Mouse (Mus musculus) ovary, adult 18-20 months (tissue): ENCODE results near the gene Glt8d2.

Source experiments
- DNase-seq: peaks from one replicate; pipeline ENCODE4 v3.0.0; 2022; ENCODE audit warnings: low spot score, mixed read lengths

Gene Glt8d2

GRCm38 (mm10) chr10:82690494-82690893, at the start of gene Glt8d2:
Gene Glt8d2 (minus strand): TSS chr10:82690650.
- DNase-seq: peak; percentile 38

- DNase-seq: no peak
Measured at GRCm38 (mm10) chr10:82699296-82699941, 9.0 kb upstream of the Glt8d2 start.

- peak; percentile 82 for DNase-seq
Measured at GRCm38 (mm10) chr10:82698712-82699261, 8.3 kb upstream of the Glt8d2 start.

- DNase-seq: no peak
Measured at GRCm38 (mm10) chr10:82697305-82697898, 7.0 kb upstream of the Glt8d2 start.

DNA sequence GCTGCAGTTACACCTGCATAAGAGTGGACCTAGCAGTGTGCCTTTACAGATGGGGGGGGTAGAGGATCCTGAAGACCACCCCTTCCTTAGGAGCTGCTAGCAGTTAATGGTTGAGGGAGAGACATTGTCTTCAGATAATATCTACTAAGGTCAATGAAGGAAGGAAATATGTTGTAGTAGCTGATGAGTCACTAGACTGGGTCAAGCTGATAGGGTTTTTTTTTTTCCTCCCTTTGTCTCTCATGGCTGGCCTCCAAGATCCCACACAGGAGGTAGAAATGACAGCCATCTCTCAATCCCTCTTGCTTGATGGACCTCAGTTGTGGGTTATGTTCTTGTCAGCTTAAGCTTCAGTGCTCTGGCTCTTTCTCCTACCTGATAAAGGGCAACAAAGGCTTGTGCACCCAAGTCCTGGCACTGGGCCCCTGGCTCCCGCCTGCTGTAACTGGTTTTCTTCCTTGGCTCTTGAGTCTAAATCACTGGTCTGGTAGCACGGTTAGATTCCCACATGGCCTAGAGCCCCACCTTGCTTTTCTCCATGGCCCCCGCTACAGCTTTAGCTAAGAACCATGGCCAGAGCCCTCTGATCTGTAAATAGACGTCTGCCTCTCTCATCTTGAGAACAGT, 6.1 kb upstream of the Glt8d2 start:
- no peak for DNase-seq

DNA sequence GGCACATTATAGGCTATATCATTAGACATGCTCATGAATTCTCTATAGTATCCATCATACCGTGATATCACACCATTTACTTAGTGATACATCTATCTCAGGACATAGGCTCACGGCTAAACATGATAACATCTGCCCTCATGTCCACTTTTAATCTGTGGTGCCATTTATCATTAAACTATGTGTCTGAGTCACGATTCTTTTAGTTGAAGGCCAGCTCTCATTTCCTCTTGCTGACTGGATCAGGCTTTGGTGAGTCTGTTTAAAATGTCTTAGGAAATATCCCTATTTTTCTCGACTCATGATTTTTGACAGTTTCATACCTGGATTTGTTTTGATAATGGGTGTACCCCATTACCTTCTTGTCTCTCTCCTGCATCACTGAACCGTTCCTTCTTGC, 5.5 kb upstream of the Glt8d2 start, which contains the start of gene Hcfc2:
Hcfc2 (plus strand) TSS at position 205 of the 400 bp plus-strand sequence.
- no peak for DNase-seq

DNA sequence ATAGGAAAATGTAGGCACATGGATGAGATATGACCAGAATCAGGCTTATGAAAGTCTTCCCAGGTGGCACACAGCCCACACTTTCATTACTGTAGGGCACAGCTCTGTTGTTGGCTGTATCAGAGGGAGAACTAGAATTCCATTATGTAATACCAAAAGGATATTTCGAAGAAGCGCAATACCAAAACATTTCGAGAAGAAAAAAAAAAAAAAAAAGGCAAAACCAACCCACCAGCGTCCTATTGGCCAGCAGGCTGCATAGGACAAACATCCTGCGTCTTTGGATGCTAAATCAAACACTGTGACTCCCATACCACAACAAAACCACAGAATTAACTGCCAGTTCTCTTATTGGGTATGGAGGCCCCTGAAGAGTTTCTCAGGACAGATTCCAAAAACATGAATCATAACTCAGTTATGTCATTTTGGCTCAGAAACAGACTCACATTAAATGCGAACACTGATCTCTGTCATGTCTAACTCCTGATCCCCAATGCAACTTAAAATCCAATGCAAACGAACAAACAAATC, 704 bp downstream of the Glt8d2 start:
- no peak for DNase-seq

DNA sequence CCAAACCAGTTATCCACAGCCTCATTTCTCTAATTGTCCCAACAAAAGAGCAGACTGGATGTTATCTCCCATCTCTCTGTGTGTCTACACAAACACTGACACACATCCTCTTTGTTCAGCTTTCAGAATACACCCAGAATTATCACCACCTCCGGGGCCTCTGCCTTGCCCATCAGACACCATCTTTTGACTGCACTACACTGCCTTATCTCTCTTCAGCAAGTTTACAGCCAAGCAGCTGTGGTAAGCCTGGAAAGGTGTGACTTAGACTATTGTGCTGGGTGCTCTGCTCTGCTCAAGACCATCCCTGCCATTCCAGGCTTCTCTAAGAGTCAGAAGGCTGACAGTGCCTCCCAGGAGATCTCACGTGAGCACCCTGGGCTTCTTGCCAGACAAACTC, 5.0 kb downstream of the Glt8d2 start:
- DNase-seq: no peak

- no peak for DNase-seq
Measured at GRCm38 (mm10) chr10:82681639-82682038, 8.8 kb downstream of the Glt8d2 start.

GRCm38 (mm10) chr10:82680769-82681168, 9.7 kb downstream of the Glt8d2 start:
- DNase-seq: no peak

DNA sequence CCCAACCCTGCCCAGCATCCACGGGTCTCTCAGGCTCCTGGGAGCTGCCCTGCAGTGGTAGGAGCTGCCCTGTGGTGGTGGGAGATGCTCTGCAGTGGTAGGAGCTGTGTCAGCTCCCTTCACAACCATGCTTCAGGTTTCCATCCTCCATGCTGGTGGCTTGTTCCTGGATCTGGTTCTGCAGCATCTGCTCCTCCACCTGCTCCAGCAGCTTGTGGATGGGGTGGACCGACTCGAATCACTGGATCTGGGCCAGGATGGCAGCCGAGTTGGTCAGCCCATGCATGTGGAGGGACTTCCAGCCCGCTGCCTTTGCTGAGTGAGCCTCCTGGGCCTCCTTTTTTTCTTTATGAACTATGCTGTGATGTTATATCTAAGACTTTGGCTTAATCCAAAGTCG, 13.5 kb downstream of the Glt8d2 start:
- DNase-seq: no peak

DNA sequence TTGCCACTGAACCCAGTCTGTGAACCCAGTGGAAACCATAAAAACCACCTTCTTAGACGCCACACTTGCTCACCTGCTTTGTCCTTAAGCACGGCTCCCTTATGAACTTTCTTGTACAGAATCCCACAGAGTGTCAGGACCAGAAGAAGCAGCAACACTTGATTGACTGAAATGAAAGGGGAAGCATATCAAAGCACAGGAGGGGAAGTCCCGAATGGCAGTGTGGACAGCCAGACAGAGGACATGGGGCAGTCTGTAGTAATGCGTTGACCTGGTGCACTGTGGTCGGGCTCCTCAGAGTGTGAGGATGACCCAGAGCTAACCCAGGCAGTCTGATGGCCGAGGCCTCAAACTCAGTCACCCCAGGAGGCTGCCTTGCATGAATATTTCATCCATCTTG, 20.2 kb downstream of the Glt8d2 start:
- no peak for DNase-seq

DNA sequence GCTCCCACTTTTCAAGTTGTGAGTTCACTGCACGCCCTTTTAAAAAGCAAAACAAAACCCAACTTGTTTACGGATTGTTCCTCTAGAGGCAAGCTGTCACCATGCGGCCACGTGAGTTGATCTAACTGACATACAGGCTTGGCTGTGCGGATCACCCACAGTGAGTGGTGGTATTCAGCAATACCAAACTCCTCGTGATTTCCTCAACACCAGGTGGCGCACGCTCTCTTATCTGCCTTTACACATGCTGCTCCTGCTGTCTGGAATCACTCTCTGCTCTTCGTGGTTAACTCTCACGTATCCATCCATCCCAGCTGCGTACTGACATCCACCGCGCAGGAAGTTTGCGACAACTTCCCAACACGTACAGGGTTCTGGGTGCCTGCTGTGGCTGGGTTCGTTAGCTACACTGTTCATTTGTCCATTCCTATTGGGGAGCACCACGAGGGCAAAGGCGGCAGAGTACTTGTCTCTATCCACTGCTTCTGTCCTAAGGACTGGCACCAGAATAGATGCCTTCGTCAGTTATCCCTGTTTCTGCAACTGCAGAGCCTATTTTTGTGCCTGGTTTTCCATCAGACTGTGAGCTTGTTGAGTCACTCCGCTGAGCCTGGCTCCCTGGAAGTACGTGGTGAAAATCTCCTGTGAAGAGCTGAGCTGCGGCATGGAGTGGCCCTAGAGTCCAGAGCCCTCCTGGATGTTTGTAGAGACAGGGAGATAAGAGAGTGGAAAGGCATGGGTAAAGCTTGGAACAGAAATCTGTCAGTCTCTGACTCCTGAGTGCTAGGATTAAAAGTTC, 23.8 kb downstream of the Glt8d2 start:
- peak; percentile 60 for DNase-seq

GRCm38 (mm10) chr10:82665951-82666350, 24.5 kb downstream of the Glt8d2 start:
- DNase-seq: no peak

GRCm38 (mm10) chr10:82663289-82663688, 27.2 kb downstream of the Glt8d2 start:
- DNase-seq: no peak

GRCm38 (mm10) chr10:82662267-82662990, 28.0 kb downstream of the Glt8d2 start:
- DNase-seq: no peak

DNA sequence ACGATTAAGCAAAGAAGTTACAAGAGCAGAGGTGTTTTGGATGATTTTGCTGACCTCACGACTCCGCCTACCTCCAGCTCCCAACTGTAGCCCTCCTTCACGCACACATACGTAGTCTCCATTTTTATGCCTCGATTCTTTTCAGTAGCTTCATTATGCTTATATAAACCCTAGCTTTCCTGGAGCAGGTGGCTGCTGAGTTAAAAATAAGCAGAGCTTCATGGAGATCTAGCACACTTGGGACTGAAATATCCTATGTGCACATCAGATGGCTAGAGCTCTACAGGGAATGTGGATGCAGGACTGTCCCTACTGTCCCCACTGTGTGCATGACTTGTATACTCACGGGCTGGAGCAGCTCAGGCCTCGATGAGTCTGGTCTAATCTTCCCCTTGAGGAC, 28.6 kb downstream of the Glt8d2 start:
- no peak for DNase-seq

GRCm38 (mm10) chr10:82654581-82654980, 35.9 kb downstream of the Glt8d2 start:
- DNase-seq: no peak

- no peak for DNase-seq
Measured at GRCm38 (mm10) chr10:82652625-82653024, 37.8 kb downstream of the Glt8d2 start.

DNA sequence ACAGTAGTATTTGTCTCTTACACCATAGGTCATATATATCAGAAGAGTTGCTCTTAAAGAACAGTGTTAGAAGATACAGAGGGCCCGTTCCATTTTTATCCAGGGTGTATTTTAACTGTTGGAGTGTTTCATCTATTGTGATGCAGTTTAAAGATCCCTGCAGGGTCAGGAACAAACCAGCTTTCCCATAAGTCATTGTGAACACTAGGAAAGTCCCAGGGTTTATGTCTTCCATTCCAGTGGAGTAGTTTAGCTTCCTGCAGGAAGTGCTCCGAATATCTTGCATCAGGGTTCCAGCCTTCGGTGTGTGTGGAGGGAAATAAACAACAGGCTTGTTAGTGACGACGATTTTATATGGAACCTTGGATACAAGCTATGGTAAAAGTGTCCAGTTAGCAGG, 39.2 kb downstream of the Glt8d2 start:
- no peak for DNase-seq

GRCm38 (mm10) chr10:82647205-82647811, 43.1 kb downstream of the Glt8d2 start:
- DNase-seq: no peak
